Mouse (Mus musculus) hindbrain, embryonic 15.5 days (tissue): ENCODE results near the gene Tmem30c. TPM values are rescaled to one million over a fixed set of nuclear protein-coding genes. Genes with fewer than 3 reads are reported as not detected.

Experiments
- ATAC-seq: fragments of 200-750 bp; cut with Nextera tagmentation; 2 replicates; pipeline ENCODE4 v1.8.0; 2017; ENCODE audit warnings: low read depth, moderate number of reproducible peaks, moderate TSS enrichment; ENCODE audit not compliant: low FRiP score
- H3K27ac ChIP-seq: fragments of 300-500 bp; sonication (generic); replicated peaks from 2 replicates; pipeline ENCODE4 v1.5.1; 2015; ENCODE audit warnings: mild to moderate bottlenecking, inconsistent platforms
- H3K27me3 ChIP-seq: fragments of 300-500 bp; sonication (generic); 2 replicates; pipeline ENCODE4 v1.6.1; 2015; ENCODE audit warnings: control low read depth, inconsistent platforms
- H3K36me3 ChIP-seq: fragments of 300-500 bp; sonication (generic); 2 replicates; pipeline ENCODE4 v1.6.1; 2015; ENCODE audit warnings: control low read depth, inconsistent platforms
- H3K4me1 ChIP-seq: fragments of 300-500 bp; sonication (generic); replicated peaks from 2 replicates; pipeline ENCODE4 v1.6.1; 2015; ENCODE audit warnings: control low read depth, inconsistent platforms
- H3K4me2 ChIP-seq: fragments of 300-500 bp; sonication (generic); 2 replicates; pipeline ENCODE4 v1.6.1; 2015; ENCODE audit warnings: moderate library complexity, mild to moderate bottlenecking, inconsistent platforms
- H3K4me3 ChIP-seq: fragments of 300-500 bp; sonication (generic); 2 replicates; pipeline ENCODE4 v1.5.1; 2015; ENCODE audit warnings: mild to moderate bottlenecking, inconsistent platforms
- H3K9ac ChIP-seq: fragments of 300-500 bp; sonication (generic); 2 replicates; pipeline ENCODE4 v1.6.1; 2015; ENCODE audit warnings: inconsistent platforms
- H3K9me3 ChIP-seq: fragments of 300-500 bp; sonication (generic); 2 replicates; pipeline ENCODE4 v1.6.1; 2016; ENCODE audit warnings: control low read depth, inconsistent platforms
- WGBS: fragments of 180-500 bp; shearing (Covaris S2); methylation state at CpG from one replicate; pipeline ENCODE4 v1.1.7; 2015; 5-methylcytosine and 5-hydroxymethylcytosine counted together
- polyA plus RNA-seq: library from polyadenylated mRNA; unstranded; fragments of >200 nt; fragmentation: Nextera tagmentation; extraction: Ambion mirVana; gene quantifications from 2 replicates; pipeline ENCODE4 v1.2.1, GENCODE M21; 2015

The Tmem30c gene
- polyA plus RNA-seq, 1 experiment from 2014 or later: 0.34 TPM

DNA sequence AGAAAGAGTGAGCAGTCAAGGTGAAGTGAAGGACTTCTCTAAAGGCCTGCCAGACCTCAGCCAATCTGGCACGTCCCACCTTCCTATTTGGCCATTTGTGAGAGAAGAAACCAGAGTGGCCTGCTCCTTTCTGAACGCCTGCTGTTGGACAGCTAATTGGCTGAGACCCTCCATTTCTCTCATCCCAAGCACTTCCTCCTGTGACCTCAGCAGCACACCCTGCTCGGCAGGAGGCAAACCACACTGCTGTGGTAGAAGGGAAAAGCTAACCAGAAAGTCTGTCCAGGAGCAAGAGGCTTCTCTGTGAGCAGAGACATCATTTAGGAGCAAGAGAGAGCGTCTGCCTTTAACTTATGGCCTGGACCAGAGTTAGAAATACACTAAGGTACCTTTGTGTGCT, 24.5 kb upstream of the Tmem30c start:
- Histone ChIP-seq H3K36me3 (no peaks in the 10 kb centered on the region), H3K27me3 (no peaks in the 10 kb centered on the region), H3K9me3 (no peaks in the 10 kb centered on the region), H3K9ac (no peak overlapping the region), H3K4me1 (no peaks in the 10 kb centered on the region), H3K27ac (no peak overlapping the region), H3K4me2 (no peak overlapping the region), H3K4me3 (no peak overlapping the region)
- no peak for ATAC-seq
- 82% methylated on average over 4 of the region's 4 CpGs for WGBS

DNA sequence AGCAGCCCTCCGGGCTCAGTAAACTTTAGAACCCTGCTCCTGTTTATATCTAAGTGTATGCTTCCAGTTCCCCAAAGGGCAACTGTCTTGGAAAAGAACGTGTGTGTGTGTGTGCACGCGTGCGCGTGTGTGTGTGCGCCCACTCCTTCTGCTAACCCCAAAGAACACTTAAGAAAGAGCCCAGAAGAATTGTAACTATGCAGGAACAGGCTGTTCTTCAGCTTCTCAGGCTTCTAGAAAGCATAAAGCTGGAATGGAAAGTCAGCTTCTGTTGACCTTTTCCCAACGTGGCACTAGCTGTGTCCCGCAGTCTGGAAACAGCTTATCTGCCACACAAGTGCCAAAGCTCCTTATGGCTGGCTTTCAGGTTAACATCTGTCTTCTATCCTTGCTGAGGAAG, 22.4 kb upstream of the Tmem30c start:
- no peak overlapping the region for H3K4me2 ChIP-seq
- ATAC-seq: no peak
- H3K4me1 ChIP-seq: no peaks in the 10 kb centered on the region
- no peaks in the 10 kb centered on the region for H3K9me3 ChIP-seq
- no peak overlapping the region for H3K9ac ChIP-seq
- WGBS: 92% methylated on average over 9 of the region's 9 CpGs
- H3K4me3 ChIP-seq: no peak overlapping the region
- H3K36me3 ChIP-seq: no peaks in the 10 kb centered on the region
- no peak overlapping the region for H3K27ac ChIP-seq
- H3K27me3 ChIP-seq: no peaks in the 10 kb centered on the region

DNA sequence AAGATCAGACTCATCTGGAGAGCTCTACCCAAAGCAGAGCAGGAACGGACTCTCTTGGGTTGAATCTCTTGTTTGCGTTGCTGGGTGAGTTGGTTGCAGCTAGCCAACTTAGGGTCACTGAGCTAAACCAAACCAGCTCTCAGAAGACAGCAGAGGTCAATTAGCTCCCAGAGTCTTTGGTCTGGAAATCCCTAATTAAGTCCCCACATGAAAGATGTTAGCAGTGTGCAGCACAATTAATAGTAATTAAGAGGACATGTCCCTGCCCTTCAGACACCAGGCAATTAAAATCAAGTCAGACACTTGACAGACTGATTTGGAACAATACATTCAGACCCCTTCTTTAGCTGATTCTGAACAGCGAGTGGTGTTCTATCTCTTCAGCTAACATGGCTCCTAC, 21.6 kb upstream of the Tmem30c start:
- H3K4me3 ChIP-seq: no peak overlapping the region
- ATAC-seq: no peak
- no peaks in the 10 kb centered on the region for H3K9me3 ChIP-seq
- no peak overlapping the region for H3K27ac ChIP-seq
- no peak overlapping the region for H3K4me2 ChIP-seq
- WGBS: 87% methylated on average over 3 of the region's 3 CpGs
- no peak overlapping the region for H3K9ac ChIP-seq
- H3K27me3 ChIP-seq: no peaks in the 10 kb centered on the region
- no peaks in the 10 kb centered on the region for H3K4me1 ChIP-seq
- no peaks in the 10 kb centered on the region for H3K36me3 ChIP-seq

DNA sequence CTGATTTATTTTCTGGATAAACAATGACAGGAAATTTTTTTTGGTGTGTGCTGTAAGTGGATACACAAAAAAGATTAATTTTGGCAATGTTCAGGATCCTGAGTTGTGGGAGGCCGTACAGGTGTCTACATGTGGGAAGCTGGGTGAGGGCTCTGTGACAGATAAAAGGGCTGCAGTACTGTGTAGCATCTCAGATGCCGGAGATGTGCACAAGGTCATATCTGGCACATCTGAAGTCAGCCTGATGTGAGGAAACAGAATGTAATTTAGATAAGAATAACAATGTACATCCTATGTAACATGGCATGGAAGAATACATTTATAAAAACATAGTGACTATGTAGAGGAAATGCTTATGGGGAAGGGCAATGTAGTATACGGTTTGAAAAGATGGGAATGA, 20.8 kb upstream of the Tmem30c start:
- ATAC-seq: no peak
- Histone ChIP-seq H3K9me3 (no peaks in the 10 kb centered on the region), H3K4me3 (no peak overlapping the region), H3K27ac (no peak overlapping the region), H3K36me3 (no peaks in the 10 kb centered on the region), H3K4me2 (no peak overlapping the region), H3K27me3 (no peaks in the 10 kb centered on the region), H3K4me1 (no peaks in the 10 kb centered on the region), H3K9ac (no peak overlapping the region)
- 86% methylated on average over 3 of the region's 3 CpGs for WGBS

DNA sequence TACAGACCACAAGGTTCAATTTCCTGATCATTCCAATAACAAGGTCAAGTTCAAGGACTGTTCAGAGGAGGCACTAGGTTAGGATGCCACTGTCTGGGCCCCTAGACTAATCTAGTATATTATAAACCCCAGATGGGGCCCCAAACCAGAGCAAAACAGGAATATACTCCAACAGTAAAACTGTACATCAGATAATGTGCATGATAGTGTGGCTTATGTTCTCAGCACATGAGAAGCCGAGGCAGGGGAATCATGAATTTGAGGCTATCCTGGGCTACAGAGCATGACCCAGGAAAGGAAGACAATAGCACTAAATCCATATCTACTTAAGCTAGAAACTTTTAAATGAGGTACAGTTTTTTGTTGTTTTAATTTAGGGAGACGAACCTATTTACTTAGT, 19.5 kb upstream of the Tmem30c start:
- H3K27me3 ChIP-seq: no peaks in the 10 kb centered on the region
- H3K4me2 ChIP-seq: no peak overlapping the region
- H3K4me1 ChIP-seq: no peaks in the 10 kb centered on the region
- no peak overlapping the region for H3K9ac ChIP-seq
- no peaks in the 10 kb centered on the region for H3K36me3 ChIP-seq
- H3K4me3 ChIP-seq: no peak overlapping the region
- ATAC-seq: no peak
- no peak overlapping the region for H3K27ac ChIP-seq
- no peaks in the 10 kb centered on the region for H3K9me3 ChIP-seq
- 93% methylated on average over 2 of the region's 2 CpGs for WGBS

DNA sequence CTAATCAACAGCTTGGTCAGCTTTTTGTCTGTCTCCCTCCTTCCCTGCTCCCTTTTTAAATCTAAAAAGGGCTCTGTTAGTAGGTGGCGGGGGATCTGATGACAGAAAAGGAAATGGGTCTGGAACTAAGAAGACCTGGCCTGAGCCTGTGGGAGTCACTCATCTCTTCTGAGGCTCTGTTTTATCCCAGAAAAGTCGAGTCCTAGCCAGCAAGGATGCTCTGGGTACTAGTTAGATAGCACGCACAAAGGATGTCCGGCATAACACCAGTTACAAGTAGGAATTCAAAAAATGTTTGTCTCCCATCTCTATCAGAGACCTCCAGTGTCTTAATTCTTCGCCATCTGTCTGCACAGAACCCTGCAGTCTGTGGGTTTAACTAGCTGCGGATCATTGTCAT, 12.8 kb upstream of the Tmem30c start:
- WGBS: 82% methylated on average over 6 of the region's 6 CpGs
- Histone ChIP-seq H3K9ac (no peak overlapping the region), H3K4me3 (no peak overlapping the region), H3K36me3 (no peaks in the 10 kb centered on the region), H3K27ac (no peak overlapping the region), H3K4me2 (no peak overlapping the region), H3K4me1 (peaks cover 6% of the 10 kb centered on the region), H3K9me3 (no peaks in the 10 kb centered on the region), H3K27me3 (no peaks in the 10 kb centered on the region)
- ATAC-seq: no peak

DNA sequence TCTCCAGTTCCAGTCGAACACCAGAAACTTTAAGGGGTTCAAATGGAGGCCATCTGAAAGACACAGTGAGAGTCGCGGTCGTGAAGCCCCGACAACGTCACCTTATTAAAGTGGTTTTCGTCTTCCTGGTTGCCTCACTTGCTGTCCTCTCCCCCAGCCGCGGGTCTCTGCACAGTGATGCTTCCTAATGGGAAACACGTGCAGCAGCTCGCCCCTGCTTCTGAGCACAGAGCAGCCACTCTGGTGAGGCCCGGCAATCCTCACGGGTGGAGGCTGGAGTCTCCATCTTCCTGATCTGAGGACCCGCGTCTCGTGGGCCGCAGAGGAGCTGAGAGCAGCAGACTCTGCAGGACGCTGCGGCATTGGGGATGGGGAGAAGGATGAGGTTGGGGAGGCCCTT, 11.1 kb upstream of the Tmem30c start:
- Histone ChIP-seq H3K27me3 (no peaks in the 10 kb centered on the region), H3K4me2 (no peak overlapping the region), H3K36me3 (no peaks in the 10 kb centered on the region), H3K9ac (no peak overlapping the region), H3K4me1 (peaks cover 6% of the 10 kb centered on the region), H3K4me3 (no peak overlapping the region), H3K27ac (no peak overlapping the region), H3K9me3 (no peaks in the 10 kb centered on the region)
- 65% methylated on average over 19 of the region's 19 CpGs for WGBS
- no peak for ATAC-seq

DNA sequence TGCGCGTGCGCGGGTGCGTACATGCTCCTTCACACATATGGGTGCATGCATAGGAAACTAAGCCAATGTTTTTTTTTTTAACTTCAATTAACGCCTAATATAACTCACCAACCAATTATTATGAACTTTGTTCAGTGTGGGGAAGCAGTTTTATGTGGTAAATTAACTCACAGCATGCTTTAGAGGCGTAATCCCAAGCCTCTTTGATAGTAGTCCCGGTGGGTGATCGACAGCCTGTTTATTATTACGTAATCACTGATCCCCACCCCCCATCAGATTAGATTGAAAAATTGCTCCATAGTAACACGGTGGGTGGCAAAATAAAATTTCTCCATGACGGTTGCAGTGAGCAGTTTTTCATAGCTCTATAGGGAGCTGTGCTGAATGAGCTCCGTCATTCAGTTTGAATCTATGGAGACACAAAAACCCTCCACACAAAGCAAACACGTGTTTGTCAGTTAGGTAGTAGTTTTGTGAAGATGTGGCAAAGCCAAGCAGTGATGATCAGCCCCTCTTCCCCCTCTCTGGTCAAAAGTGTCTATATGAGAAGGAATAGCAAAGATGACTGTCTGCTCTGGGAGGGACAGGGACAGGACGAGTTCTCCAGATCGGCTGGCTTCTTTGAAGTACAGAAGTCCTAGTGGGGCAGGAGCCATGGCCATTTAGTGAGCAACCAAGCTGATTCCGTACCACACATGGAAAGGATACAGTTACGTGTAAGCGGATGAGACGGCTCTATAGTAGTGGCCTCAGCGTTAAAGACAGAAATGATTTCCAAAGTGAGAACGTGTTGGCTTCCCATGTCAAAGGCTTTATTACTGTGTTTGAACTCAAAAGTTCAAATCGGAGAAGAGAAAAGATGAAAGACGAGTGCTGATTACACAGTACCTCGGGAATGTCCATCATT, 10.4 kb upstream of the Tmem30c start:
- no peak overlapping the region for H3K27ac ChIP-seq
- no peaks in the 10 kb centered on the region for H3K9me3 ChIP-seq
- H3K4me3 ChIP-seq: no peak overlapping the region
- 0 out of 2 replicates have a peak overlapping the region, but pooled peaks have one; percentile 9 for H3K4me2 ChIP-seq
- no peaks in the 10 kb centered on the region for H3K27me3 ChIP-seq
- H3K4me1 ChIP-seq: peaks cover 6% of the 10 kb centered on the region
- no peaks in the 10 kb centered on the region for H3K36me3 ChIP-seq
- 69% methylated on average over 25 of the region's 25 CpGs for WGBS
- H3K9ac ChIP-seq: no peak overlapping the region
- 0 out of 2 replicates have a peak, but pooled peaks have one; percentile 45 for ATAC-seq

DNA sequence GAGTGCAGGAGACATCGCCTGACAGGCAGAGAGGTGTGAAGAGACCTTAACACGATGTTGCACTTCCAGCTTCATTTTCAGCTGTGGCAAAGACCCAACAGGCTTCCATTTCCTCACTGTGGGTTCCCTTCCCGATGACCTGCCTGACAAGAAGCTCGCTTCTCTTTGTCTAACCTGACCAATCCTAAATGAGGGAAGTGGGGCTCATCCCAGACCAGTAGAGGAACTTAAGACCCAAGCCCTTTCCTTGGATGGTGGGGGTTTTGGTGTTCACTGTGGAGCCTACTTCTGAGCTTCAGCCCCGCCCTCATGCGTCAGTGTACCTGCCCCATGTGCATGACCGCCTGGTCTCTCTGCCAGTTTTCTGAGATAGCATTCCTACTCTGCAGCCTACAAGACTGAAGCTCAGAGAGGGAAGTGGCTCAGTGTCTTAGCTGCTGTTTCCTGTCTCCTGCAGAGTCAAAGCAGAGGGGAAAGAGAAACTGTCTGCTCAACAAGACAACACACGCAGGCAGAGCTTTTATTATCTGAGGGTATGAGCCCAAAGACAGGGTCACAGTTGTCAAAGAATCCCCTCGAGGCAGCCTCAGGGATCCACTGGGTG, 8.9 kb upstream of the Tmem30c start:
- Histone ChIP-seq H3K9ac (no peak overlapping the region), H3K4me1 (peaks cover 6% of the 10 kb centered on the region), H3K4me2 (no peak overlapping the region), H3K4me3 (no peak overlapping the region), H3K27me3 (no peaks in the 10 kb centered on the region), H3K9me3 (no peaks in the 10 kb centered on the region), H3K36me3 (no peaks in the 10 kb centered on the region), H3K27ac (no peak overlapping the region)
- WGBS: 76% methylated on average over 9 of the region's 9 CpGs
- no peak for ATAC-seq

DNA sequence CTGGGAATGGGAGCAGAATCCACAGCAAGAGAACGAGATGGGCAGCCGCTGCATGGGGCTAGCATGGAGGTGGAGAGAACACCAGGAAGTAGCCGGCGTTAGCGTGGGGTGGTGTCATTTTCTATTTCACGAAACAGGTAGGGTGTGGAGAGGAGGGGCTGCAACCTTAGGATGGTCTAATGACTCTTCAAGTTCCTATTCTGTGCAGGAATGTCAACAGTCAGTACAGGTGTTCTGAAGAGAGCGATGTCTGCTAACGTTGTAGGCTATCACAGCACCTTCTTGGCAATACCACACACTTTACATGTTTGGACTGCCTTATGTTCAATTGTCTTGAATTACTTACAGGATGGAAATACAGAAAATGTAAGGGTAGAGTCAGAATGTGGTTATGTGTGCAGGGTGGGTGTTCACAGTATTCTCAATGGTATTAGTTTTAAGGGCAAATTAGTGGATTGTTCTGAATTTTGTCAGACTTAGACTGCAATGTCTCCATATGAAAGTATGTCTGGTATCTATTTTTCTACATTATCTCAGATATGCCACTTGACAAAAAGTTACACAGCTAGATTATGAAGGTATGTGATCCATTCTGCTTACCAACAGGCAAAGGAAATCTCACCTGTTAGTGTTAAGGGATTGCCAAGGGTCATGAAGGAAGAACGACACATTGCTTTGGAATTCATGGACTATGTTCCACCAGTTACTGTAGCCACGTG, 2.7 kb upstream of the Tmem30c start:
- Histone ChIP-seq H3K27ac (no peak overlapping the region), H3K9me3 (no peaks in the 10 kb centered on the region), H3K4me1 (no peaks in the 10 kb centered on the region), H3K27me3 (no peaks in the 10 kb centered on the region), H3K4me2 (no peak overlapping the region), H3K9ac (no peak overlapping the region), H3K36me3 (no peaks in the 10 kb centered on the region), H3K4me3 (no peak overlapping the region)
- 90% methylated on average over 10 of the region's 10 CpGs for WGBS
- no peak for ATAC-seq

DNA sequence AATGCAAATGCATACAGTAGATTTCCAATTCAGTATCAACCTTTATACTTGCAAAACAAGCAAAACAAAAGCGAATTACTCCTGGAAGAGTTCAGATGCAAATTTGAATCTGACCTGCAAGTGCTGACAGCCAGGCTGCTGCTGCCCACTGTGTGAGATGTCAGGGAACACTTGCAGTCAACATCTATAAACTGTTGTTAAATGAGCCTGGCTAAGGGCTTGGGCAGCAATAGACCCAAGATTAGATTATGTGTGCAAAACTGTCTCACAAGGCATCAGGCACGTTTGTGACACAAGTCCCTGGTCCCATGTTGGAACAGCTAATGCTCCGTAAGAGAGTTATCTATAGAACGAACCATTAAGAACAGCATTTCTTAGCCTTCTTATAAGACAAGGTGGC, 369 bp downstream of the Tmem30c start:
- no peak for ATAC-seq
- Histone ChIP-seq H3K4me3 (no peak overlapping the region), H3K4me2 (no peak overlapping the region), H3K27ac (no peak overlapping the region), H3K4me1 (no peaks in the 10 kb centered on the region), H3K9ac (no peak overlapping the region), H3K27me3 (no peaks in the 10 kb centered on the region), H3K36me3 (no peaks in the 10 kb centered on the region), H3K9me3 (no peaks in the 10 kb centered on the region)
- WGBS: 65% methylated on average over 4 of the region's 4 CpGs

DNA sequence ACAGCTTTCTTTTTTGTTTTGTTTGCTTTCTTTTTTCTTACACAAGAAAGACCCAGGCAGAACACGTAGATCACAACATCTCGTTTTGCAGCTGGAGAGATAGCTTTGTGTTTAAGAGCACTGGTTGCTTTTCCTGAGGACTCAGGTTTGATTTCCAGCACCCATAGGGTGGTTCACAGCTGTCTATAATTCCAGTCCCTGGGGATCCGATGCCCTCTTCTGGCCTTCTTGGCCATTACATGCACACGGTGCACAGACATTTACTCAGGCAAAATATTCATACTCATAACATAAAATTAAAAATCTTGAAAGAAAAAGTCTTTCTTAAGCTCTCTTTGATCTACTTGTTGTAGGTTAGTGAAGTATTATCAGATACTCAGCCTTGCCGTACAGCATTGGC, 969 bp downstream of the Tmem30c start:
- no peak overlapping the region for H3K27ac ChIP-seq
- no peak for ATAC-seq

More for the DNA sequence above, 969 bp downstream of the Tmem30c start:
- no peak overlapping the region for H3K4me2 ChIP-seq
- no peaks in the 10 kb centered on the region for H3K9me3 ChIP-seq
- no peaks in the 10 kb centered on the region for H3K4me1 ChIP-seq
- H3K4me3 ChIP-seq: no peak overlapping the region
- no peaks in the 10 kb centered on the region for H3K36me3 ChIP-seq
- H3K9ac ChIP-seq: no peak overlapping the region
- 92% methylated on average over 5 of the region's 5 CpGs for whole genome bisulfite sequencing
- H3K27me3 ChIP-seq: no peaks in the 10 kb centered on the region
